Mouse (Mus musculus) gastrocnemius, postnatal 36 days (tissue): ENCODE measurements around the gene Slc36a3. TPM values are rescaled to one million over a fixed set of nuclear protein-coding genes. Genes with fewer than 3 reads are reported as not detected.
A peak's percentile ranks its signal among the peaks of the same experiment; 100 is the strongest.
"Not testable (repeated sequence)": the region's sequence is repeated elsewhere in the genome, so short reads cannot be mapped to it uniquely, and the experiment has no call there.

Experiments
- DNase-seq, 2 experiments: peaks; one replicate each; pipeline ENCODE4 v3.0.0; 2022
- intact Hi-C: fragments of 180-260 bp; cut with DNase I; formaldehyde crosslinking; loops from one replicate; pipeline ENCODE4 v1.15.1; 2025
- total RNA-seq, 2 experiments: library from RNA; stranded (reverse); gene quantifications; 2 replicates each; pipeline ENCODE4 v1.2.3; 2021

The Slc36a3 gene
- total RNA-seq, 2 experiments from 2014 or later: not detected

DNA sequence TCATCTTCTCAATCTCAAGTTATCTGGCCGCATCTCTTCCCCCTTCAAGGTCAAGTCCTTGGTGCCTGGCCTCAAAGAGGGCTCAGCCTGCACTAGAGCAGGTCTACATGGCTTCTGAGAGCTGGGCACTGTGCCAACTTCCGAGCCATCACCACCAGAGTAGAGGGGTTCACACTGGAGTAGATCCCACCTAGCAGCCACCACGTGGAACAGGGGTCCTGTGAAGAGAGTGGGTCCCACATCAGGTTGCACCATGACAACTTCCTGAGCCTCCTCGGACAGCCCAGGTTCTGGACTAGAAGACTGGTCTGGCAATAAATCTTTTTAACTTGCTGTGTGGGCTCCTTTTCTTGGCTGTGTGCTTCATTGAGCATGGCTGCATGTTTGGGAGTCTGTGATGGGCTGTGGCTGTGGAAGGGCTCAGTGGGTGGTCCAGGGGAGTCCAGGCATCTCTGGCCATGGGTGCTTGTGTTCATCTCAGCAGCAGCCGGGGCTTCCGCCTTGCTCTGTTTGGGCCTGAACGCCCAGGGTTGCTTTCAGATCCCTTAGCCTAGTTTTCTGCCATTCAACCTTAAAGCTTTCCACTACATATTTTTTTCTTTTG is 40.8 kb downstream of the Slc36a3 start:
- no peak for DNase-seq
- intact Hi-C loops: no loop called here

GRCm38 (mm10) chr11:55109521-55110300 is 41.8 kb downstream of the Slc36a3 start:
- intact Hi-C loops: no loop called here
- no peak for DNase-seq

DNA sequence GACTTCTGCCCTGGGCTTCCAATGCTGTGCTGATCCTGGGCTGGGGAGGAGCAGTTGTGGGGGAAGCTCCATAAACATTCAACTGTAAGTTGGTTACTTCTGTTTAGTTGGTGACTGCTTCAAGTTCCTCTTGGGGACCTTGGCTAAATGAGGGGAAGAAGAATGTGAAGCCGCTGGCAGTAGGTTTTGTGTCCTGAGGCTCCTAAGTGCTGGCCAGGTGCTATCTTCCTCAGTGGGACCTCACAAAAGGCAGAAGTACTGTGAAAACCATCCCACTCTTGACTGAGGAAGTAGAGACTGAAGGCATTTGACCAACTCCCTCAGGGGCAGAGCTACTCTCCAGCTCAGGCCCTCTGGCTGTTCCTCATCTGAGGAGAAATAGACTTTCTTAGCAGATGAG is 44.9 kb downstream of the Slc36a3 start:
- intact Hi-C loops: no loop called here
- DNase-seq: no peak

DNA sequence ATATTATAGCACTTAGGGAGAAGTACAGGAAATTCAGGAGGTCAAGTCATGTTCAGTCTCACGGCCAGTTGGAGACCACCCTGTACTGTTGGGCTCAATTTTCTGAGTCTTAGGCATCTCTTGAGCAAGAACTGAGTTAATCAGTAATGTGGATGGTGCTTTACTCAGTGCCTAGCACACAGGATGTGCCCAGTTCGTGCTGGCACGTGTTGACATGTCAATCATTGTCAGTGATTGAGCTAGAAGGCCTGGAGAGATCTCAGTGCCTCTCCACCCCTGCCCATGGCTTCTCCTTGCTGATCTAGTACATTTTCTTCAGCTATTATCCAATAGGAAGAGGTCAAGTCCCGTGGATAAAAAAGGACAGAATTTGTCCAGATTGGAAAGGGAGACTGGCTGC is 46.1 kb downstream of the Slc36a3 start:
- intact Hi-C loops: no loop called here
- DNase-seq: no peak

GRCm38 (mm10) chr11:55103229-55103628 is 48.3 kb downstream of the Slc36a3 start:
- intact Hi-C loops: loop anchor here (5.0 kb wide), 1 partner anchor 54 kb away; no protein-coding TSS in a partner anchor
- DNase-seq: no peak

- DNase-seq: no peak
- intact Hi-C loops: loop anchor here (5.0 kb wide), 1 partner anchor 55 kb away; no protein-coding TSS in a partner anchor
Observed at GRCm38 (mm10) chr11:55102015-55102414, 49.5 kb downstream of the Slc36a3 start.

DNA sequence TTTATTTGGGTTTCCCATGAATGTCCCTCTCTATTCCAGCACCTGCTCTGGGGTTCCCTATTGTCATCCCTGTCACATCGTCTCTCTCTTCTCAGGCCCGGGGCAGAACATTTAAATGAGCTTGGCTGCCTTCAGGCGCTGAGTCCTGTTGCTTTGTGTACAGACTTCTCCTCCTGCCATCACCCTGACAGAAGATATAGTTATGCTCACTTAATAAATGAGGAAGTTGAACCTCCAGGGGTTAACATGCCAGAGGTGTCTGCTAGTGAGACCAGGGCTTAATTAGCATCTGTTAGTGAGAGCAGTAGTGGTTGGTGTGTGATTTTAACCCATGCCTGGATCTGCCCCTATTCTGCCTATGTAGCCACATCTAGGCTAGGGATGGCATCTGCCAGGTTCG is 51.6 kb downstream of the Slc36a3 start:
- DNase-seq: no peak
- intact Hi-C loops: loop anchor here (5.0 kb wide), 1 partner anchor 57 kb away; no protein-coding TSS in a partner anchor

GRCm38 (mm10) chr11:55099019-55099771 is 52.3 kb downstream of the Slc36a3 start:
- intact Hi-C loops: no loop called here
- DNase-seq: no peak

DNA sequence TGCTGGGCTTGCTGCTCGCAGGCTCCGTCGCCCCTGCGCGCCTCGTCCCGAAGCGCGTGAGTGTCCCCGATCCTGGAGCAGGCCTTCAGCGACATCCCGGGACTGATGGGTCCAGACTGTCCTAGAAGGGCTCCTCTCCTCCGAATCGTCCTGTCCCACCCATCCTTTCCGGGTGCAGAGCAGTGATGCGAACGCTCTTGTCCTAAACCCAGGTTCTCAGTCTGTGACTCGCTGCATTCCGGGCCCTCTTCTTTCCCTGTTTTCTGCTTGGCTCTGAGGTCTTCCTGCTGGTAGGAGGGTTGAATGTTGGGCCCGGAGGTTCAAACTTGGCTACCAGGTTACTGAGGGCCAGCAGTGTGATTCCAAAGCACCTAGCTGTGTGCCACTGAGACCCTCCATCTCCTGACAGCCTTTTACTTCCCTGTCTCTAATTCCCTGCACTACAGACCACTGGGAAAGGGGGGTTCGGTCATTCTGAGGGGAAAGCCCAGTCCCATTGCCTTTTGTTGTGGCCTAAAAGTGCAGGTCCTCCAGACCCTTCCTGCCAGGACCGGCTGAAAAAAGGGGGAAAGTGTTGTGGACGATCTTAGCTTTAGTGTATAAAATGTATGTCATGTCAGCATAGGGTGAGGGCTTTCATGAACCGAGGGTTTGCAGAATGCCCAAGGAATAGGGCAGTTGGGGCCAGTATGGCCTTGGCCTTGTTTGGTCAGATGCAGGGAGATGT is 53.2 kb downstream of the Slc36a3 start:
- intact Hi-C loops: no loop called here
- DNase-seq: no peak

GRCm38 (mm10) chr11:55097463-55098188 is 53.9 kb downstream of the Slc36a3 start, which contains the start of gene Gm2a:
Gm2a (plus strand) TSS chr11:55098115.
- peak; percentile 87 to 91 for DNase-seq
- intact Hi-C loops: no loop called here

- intact Hi-C loops: no loop called here
- no peak for DNase-seq
Observed at GRCm38 (mm10) chr11:55096731-55097462, 54.6 kb downstream of the Slc36a3 start.

DNA sequence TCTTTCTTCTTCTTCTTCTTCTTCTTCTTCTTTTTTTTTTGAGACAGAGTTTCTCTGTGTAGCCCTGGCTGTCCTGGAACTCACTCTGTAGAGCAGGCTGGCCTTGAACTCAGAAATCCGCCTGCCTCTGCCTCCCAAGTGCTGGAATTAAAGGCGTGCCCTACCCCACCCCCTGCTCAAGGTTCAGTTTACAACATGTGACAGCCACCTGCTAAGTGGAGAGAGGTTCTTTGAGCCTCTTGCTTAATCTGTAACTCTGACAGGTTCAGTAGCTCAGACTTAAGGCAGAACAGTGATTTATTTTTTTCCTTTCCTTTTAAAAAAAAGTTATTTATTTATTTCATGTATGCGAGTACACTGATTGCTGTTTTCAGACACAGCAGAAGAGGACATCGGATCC is 55.2 kb downstream of the Slc36a3 start:
- intact Hi-C loops, DNase-seq: not testable (repeated sequence)

DNA sequence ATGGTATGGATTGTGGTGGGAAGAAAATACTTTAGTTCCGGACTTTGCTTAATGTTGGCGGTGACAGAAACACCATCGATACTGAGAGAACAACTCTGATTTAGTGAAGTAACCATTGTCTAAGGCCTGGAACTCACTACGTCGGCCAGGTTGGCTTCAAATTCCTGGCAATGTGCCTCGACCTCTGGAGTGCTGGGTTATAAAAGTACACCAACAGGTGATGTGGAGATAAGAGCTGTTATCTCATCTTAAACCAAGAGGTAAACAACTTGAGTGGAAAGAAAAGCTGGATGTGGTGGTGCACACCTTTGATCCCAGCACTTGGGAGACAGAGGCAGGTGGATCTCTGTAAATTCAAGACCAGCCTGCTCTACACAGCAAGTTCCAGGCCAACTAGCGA is 58.4 kb downstream of the Slc36a3 start:
- intact Hi-C loops: no loop called here
- DNase-seq: no peak

DNA sequence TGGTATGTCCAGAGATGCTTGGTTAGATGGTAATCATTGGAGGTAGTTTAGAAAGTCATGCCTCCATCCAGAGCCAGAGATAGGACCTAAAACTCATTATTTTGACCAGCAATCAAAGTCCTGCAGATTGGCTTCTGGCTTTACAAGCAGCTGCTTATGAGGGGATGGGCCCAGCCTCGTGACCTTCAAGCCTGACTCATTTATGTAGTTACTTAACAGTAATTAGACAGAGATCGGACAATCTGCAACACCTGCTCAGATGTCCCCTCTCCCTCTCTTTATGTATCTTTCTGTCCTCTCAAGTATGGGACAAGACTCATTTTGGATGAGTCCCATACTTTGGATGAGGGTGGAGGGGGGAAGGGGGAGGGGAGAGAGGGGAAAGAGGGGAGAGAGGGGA is 61.6 kb downstream of the Slc36a3 start:
- no peak for DNase-seq
- intact Hi-C loops: loop anchor here (5.0 kb wide), 1 partner anchor 93 kb away; no protein-coding TSS in a partner anchor

- peak; percentile 62 for DNase-seq
- intact Hi-C loops: loop anchor here (1.0 to 5.0 kb wide), 2 partner anchors 40 to 90 kb away; no protein-coding TSS in a partner anchor
Observed at GRCm38 (mm10) chr11:55087006-55087405, 64.5 kb downstream of the Slc36a3 start.

DNA sequence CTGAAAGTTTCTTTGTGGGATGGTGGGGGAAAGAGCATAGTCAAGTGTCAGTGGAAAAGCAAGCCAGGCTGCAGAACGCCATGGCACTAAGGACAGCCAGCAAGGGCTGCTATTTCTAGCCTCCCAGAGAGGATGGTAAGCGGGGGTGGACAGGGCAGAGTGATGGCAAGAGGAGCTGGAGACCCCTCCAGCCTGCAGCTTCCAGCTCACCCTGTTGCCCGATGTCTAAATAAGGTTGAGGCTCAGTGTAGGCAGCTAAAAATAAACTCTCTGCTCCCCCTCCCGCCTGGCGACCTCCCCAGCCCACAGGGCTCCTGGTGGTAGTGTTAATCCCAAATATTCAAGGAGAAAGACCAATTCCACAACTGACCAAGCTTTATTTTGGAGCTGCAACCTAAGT is 66.1 kb downstream of the Slc36a3 start:
- intact Hi-C loops: loop anchor here (5.0 kb wide), 1 partner anchor 88 kb away; no protein-coding TSS in a partner anchor
- DNase-seq: no peak

DNA sequence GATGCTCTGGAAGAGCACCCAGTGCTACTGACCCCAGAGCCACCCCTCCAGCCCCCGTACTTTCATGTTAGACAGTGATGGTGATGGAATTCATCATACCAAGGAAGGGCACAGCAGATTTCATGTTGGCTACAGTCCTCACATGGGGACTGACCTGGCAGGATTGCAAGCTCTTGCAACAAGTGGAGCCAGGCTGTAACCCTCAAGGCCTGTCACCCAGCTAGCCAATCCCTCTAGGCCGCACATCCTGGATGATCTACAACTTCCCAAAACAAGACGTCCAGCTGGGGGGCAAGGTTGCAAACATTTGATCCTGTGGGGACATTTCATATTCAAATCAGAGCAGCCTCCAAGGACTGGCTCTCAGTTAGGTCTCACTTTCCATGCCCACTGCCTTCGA is 66.9 kb downstream of the Slc36a3 start:
- intact Hi-C loops: loop anchor here (5.0 kb wide), 1 partner anchor 87 kb away; no protein-coding TSS in a partner anchor
- DNase-seq: no peak

GRCm38 (mm10) chr11:55081206-55081605 is 70.3 kb downstream of the Slc36a3 start:
- intact Hi-C loops: no loop called here
- no peak for DNase-seq

- no peak for DNase-seq
- intact Hi-C loops: loop anchor here (2.0 kb wide), 1 partner anchor 18 kb away; no protein-coding TSS in a partner anchor
Observed at GRCm38 (mm10) chr11:55079180-55079579, 72.3 kb downstream of the Slc36a3 start.
